32 mouse cellular contexts compared by ENCODE assay signal in genomic region chr16:8399868-8400267, GRCm38 (mm10). TPM values are rescaled to one million over a fixed set of nuclear protein-coding genes. Genes with fewer than 3 reads are reported as not detected.
"Had no signal": no experiment of that assay in that cellular context is flagged by ENCODE, and none has a peak within 500 bp of the region (broad histone marks: within the 10 kb centered on the region; RNA-seq: fewer than 3 reads in every experiment).

No protein-coding gene starts in this region.

- H3K36me3 ChIP-seq: heart, embryonic 13.5 days; heart, embryonic 15.5 days; hindbrain, embryonic 13.5 days; hindbrain, embryonic 15.5 days; kidney, embryonic 15.5 days; limb, embryonic 13.5 days; limb, embryonic 15.5 days; liver, embryonic 12.5 days had no signal

- H3K27me3 ChIP-seq: hindbrain, embryonic 15.5 days; kidney, embryonic 15.5 days; limb, embryonic 15.5 days; liver, embryonic 12.5 days had no signal

- H3K27ac ChIP-seq: heart, adult 2 months; heart, embryonic 13.5 days; heart, embryonic 15.5 days; hindbrain, embryonic 13.5 days; hindbrain, embryonic 15.5 days; hindbrain, postnatal 0 days; kidney, embryonic 15.5 days; kidney, postnatal 0 days; layer of hippocampus, adult 2 months; left cerebral cortex, adult 2 months; limb, embryonic 13.5 days; limb, embryonic 15.5 days; liver, embryonic 12.5 days; liver, embryonic 14.5 days had no signal

- H3K4me3 ChIP-seq: heart, adult 2 months; heart, embryonic 13.5 days; heart, embryonic 15.5 days; hindbrain, embryonic 13.5 days; hindbrain, embryonic 15.5 days; kidney, embryonic 15.5 days; layer of hippocampus, adult 2 months; left cerebral cortex, adult 2 months; limb, embryonic 13.5 days; limb, embryonic 15.5 days; liver, embryonic 12.5 days had no signal

- H3K4me2 ChIP-seq: heart, embryonic 11.5 days; heart, embryonic 13.5 days; heart, embryonic 15.5 days; hindbrain, embryonic 13.5 days; hindbrain, embryonic 15.5 days; kidney, embryonic 15.5 days; limb, embryonic 13.5 days; limb, embryonic 15.5 days; liver, embryonic 12.5 days had no signal

- H3K9me3 ChIP-seq: heart, embryonic 13.5 days; heart, embryonic 15.5 days; hindbrain, embryonic 13.5 days; hindbrain, embryonic 15.5 days; kidney, embryonic 15.5 days; limb, embryonic 13.5 days; limb, embryonic 15.5 days; liver, embryonic 12.5 days had no signal

- ATAC-seq: hindbrain, postnatal 0 days; intestine, embryonic 16.5 days; liver, embryonic 12.5 days had no signal

- H3K4me1 ChIP-seq: heart, embryonic 13.5 days; heart, embryonic 15.5 days; hindbrain, embryonic 15.5 days; liver, embryonic 12.5 days had no signal

- H3K9ac ChIP-seq: heart, embryonic 13.5 days; heart, embryonic 15.5 days; hindbrain, embryonic 13.5 days; hindbrain, embryonic 15.5 days; kidney, embryonic 15.5 days; limb, embryonic 13.5 days; limb, embryonic 15.5 days; liver, embryonic 12.5 days; liver, embryonic 14.5 days had no signal

- DNase-seq: gastrocnemius, postnatal 14 days; gastrocnemius, postnatal 36 days; heart, adult 11 months; heart, adult 2 months; heart, postnatal 14 days; heart, postnatal 36 days; kidney, adult 11 months; kidney, adult 9 months; left cerebral cortex, postnatal 4 days; lung, adult 18-20 months had no signal

RNA-seq across cellular contexts. Expression of gene Tmem114, which starts 25.1 kb away (rescaled TPM):
- total RNA-seq: gastrocnemius, adult 18-20 months; gastrocnemius, adult 8-10 months; gastrocnemius, postnatal 14 days; gastrocnemius, postnatal 36 days; heart, adult 2 months; heart, postnatal 14 days; heart, postnatal 36 days; liver, adult 2 months had no signal
- polyA plus RNA-seq: heart, adult 2 months; heart, embryonic 11.5 days; heart, embryonic 13.5 days; heart, embryonic 15.5 days; heart, postnatal 0 days; intestine, embryonic 16.5 days; kidney, postnatal 0 days; large intestine, adult 2 months; limb, embryonic 11.5 days; limb, embryonic 15.5 days; liver, adult 2 months; liver, embryonic 12.5 days; liver, embryonic 16.5 days had no signal
